Mouse (Mus musculus) kidney, adult 11 months (tissue): ENCODE measurements at regions not wholly inside any gene's neighbourhood (a gene's known extent, or its start where the extent isn't known, plus 50 kb on each side); places are given as distances from the start of the nearest gene placed in this dataset.

Experiments used
- DNase-seq: peaks from one replicate; pipeline ENCODE4 v3.0.0; 2022

- no peak for DNase-seq
Measured at GRCm38 (mm10) chr15:96944741-96945140, 111.0 kb downstream of the Slc38a4 start.

- DNase-seq, result no peak
Measured at GRCm38 (mm10) chr15:96942651-96943050, 113.1 kb downstream of the Slc38a4 start.

GRCm38 (mm10) chr15:96938406-96938805, 117.3 kb downstream of the Slc38a4 start:
- no peak for DNase-seq

- DNase-seq, result no peak
Measured at GRCm38 (mm10) chr15:96937623-96938022, 118.1 kb downstream of the Slc38a4 start.

GRCm38 (mm10) chr15:96936705-96937346, 118.9 kb downstream of the Slc38a4 start:
- peak; percentile 76 for DNase-seq

GRCm38 (mm10) chr15:96936216-96936615, 119.5 kb downstream of the Slc38a4 start:
- DNase-seq, result no peak

GRCm38 (mm10) chr15:96933451-96933850, 122.3 kb downstream of the Slc38a4 start:
- no peak for DNase-seq

- no peak for DNase-seq
Measured at GRCm38 (mm10) chr15:96930531-96930930, 125.2 kb downstream of the Slc38a4 start.

- DNase-seq, result no peak
Measured at GRCm38 (mm10) chr15:96929788-96930187, 126.0 kb downstream of the Slc38a4 start.

- DNase-seq, result no peak
Measured at GRCm38 (mm10) chr15:96928692-96929091, 127.1 kb downstream of the Slc38a4 start.

- DNase-seq, result no peak
Measured at GRCm38 (mm10) chr15:96927674-96928073, 128.1 kb downstream of the Slc38a4 start.

GRCm38 (mm10) chr15:96926660-96927059, 129.1 kb downstream of the Slc38a4 start:
- DNase-seq, result no peak

GRCm38 (mm10) chr15:96916586-96916985, 139.2 kb downstream of the Slc38a4 start:
- no peak for DNase-seq

- no peak for DNase-seq
Measured at GRCm38 (mm10) chr15:96915544-96915943, 140.2 kb downstream of the Slc38a4 start.

GRCm38 (mm10) chr15:96914988-96915387, 140.8 kb downstream of the Slc38a4 start:
- no peak for DNase-seq

- no peak for DNase-seq
Measured at GRCm38 (mm10) chr15:96905520-96905919, 150.2 kb downstream of the Slc38a4 start.

GRCm38 (mm10) chr15:96903461-96903860, 152.3 kb downstream of the Slc38a4 start:
- no peak for DNase-seq

GRCm38 (mm10) chr15:96902781-96903180, 153.0 kb downstream of the Slc38a4 start:
- no peak for DNase-seq

GRCm38 (mm10) chr15:96901616-96902015, 154.1 kb downstream of the Slc38a4 start:
- no peak for DNase-seq

GRCm38 (mm10) chr15:96898285-96898684, 157.5 kb downstream of the Slc38a4 start:
- DNase-seq, result no peak

- no peak for DNase-seq
Measured at GRCm38 (mm10) chr15:96884901-96885300, 170.9 kb downstream of the Slc38a4 start.

- no peak for DNase-seq
Measured at GRCm38 (mm10) chr15:96883754-96884153, 172.0 kb downstream of the Slc38a4 start.

- DNase-seq, result no peak
Measured at GRCm38 (mm10) chr15:96882211-96882610, 173.5 kb downstream of the Slc38a4 start.

- no peak for DNase-seq
Measured at GRCm38 (mm10) chr15:96881519-96882170, 174.1 kb downstream of the Slc38a4 start.

- DNase-seq, result no peak
Measured at GRCm38 (mm10) chr15:96880066-96880465, 175.7 kb downstream of the Slc38a4 start.
